ENCODE assay signal across 8 mouse cellular contexts in genomic region chr8:57576238-57576637, GRCm38 (mm10).
A peak's percentile ranks its signal among the peaks of the same experiment; 100 is the strongest.
DNase-seq lines count a peak whose midpoint lies in the region; ATAC-seq lines count a peak whose summit lies in the region.

No protein-coding gene starts in this region.

- no peak overlapping the region for H3K9ac ChIP-seq in neural tube, embryonic 11.5 days (ENCODE audit: low read length)

- no peaks in the 10 kb centered on the region for H3K36me3 ChIP-seq in neural tube, embryonic 11.5 days (ENCODE audit: control insufficient read depth, insufficient read depth, low read length)
- no peaks in the 10 kb centered on the region for H3K36me3 ChIP-seq in heart, embryonic 10.5 days
- 0 out of 2 replicates have a peak, but pooled peaks cover 3% of the 10 kb centered on the region for H3K36me3 ChIP-seq in midbrain, embryonic 10.5 days

- 41% methylated on average over 7 of the region's 7 CpGs for WGBS in neural tube, embryonic 11.5 days
- 14% methylated on average over 7 of the region's 7 CpGs for WGBS in heart, embryonic 10.5 days
- WGBS in midbrain, embryonic 10.5 days: 49% methylated on average over 7 of the region's 7 CpGs

- H3K4me3 ChIP-seq in neural tube, embryonic 11.5 days (ENCODE audit: low read depth, low read length): no peak overlapping the region
- no peak overlapping the region for H3K4me3 ChIP-seq in heart, embryonic 10.5 days
- no peak overlapping the region for H3K4me3 ChIP-seq in midbrain, embryonic 10.5 days

- H3K27ac ChIP-seq in neural tube, embryonic 11.5 days (ENCODE audit: low read depth, low read length): no peak overlapping the region
- H3K27ac ChIP-seq in heart, embryonic 10.5 days: peak overlapping the region; percentile 22; the same call in 1 of the 2 replicates
- H3K27ac ChIP-seq in midbrain, embryonic 10.5 days (replicated peaks): 0 out of 2 replicates have a peak overlapping the region, but pooled peaks have one; percentile 2

- peak; percentile 55 for DNase-seq in neural tube, embryonic 11.5 days (ENCODE audit: low spot score)
- no peak for DNase-seq in neural tube, embryonic 10.5 days (ENCODE audit: extremely low spot score, low spot score)
- DNase-seq in heart, embryonic 10.5 days (ENCODE audit: low spot score): peak; percentile 91
- DNase-seq in kidney, postnatal 10 days: peak; percentile 53
- peak; percentile 41 for DNase-seq in midbrain, embryonic 10.5 days (ENCODE audit: low spot score)
- peak; percentile 61 to 72 for DNase-seq in spleen, postnatal 4 days (ENCODE audit: low spot score in 2 of 2)
- DNase-seq in right cerebral cortex, postnatal 25 days: no peak

- H3K4me2 ChIP-seq in neural tube, embryonic 11.5 days (ENCODE audit: low read depth): no peak overlapping the region

- no peaks in the 10 kb centered on the region for H3K9me3 ChIP-seq in neural tube, embryonic 11.5 days (ENCODE audit: control insufficient read depth, low read length)
- H3K9me3 ChIP-seq in heart, embryonic 10.5 days: no peaks in the 10 kb centered on the region
- no peaks in the 10 kb centered on the region for H3K9me3 ChIP-seq in midbrain, embryonic 10.5 days (replicated peaks)

- ATAC-seq in neural tube, embryonic 11.5 days (ENCODE audit: insufficient read depth, low FRiP score, low TSS enrichment): peak; percentile 72
- peak; percentile 93 for ATAC-seq in common myeloid progenitor, adult 5-6 weeks (replicated peaks; ENCODE audit: low read depth, poor library complexity, severe bottlenecking)

- H3K4me1 ChIP-seq in neural tube, embryonic 11.5 days (ENCODE audit: control insufficient read depth, insufficient read depth, low read length): 0 out of 2 replicates have a peak, but pooled peaks cover 7% of the 10 kb centered on the region
- H3K4me1 ChIP-seq in heart, embryonic 10.5 days: peaks cover 17% of the 10 kb centered on the region
- peaks cover 9% of the 10 kb centered on the region for H3K4me1 ChIP-seq in midbrain, embryonic 10.5 days

- no peaks in the 10 kb centered on the region for H3K27me3 ChIP-seq in neural tube, embryonic 11.5 days (ENCODE audit: control insufficient read depth, insufficient read depth, low read length)
- H3K27me3 ChIP-seq in heart, embryonic 10.5 days (ENCODE audit: insufficient read depth, poor library complexity, severe bottlenecking): peaks cover 12% of the 10 kb centered on the region; the same call in 1 of the 2 replicates
- H3K27me3 ChIP-seq in midbrain, embryonic 10.5 days (ENCODE audit: low read depth, poor library complexity, severe bottlenecking): no peaks in the 10 kb centered on the region

Comparison
In these comparisons a context has a peak if more than half of its experiments do, and no peak if none do; other contexts are left out.
1. DNase-seq: peak in neural tube, embryonic 11.5 days (single experiment), heart, embryonic 10.5 days (single experiment), kidney, postnatal 10 days (single experiment), midbrain, embryonic 10.5 days (single experiment) and spleen, postnatal 4 days (2 of 2); none in neural tube, embryonic 10.5 days (single experiment) and right cerebral cortex, postnatal 25 days (single experiment).